Mouse (Mus musculus) limb, embryonic 11.5 days (tissue): ENCODE results near the gene Pitpnb. TPM values are rescaled to one million over a fixed set of nuclear protein-coding genes. Genes with fewer than 3 reads are reported as not detected.

Source experiments
- ATAC-seq: fragments of 200-750 bp; cut with Nextera tagmentation; 2 replicates; pipeline ENCODE4 v1.8.0; 2017; ENCODE audit warnings: low read depth; ENCODE audit not compliant: insufficient number of reproducible peaks, low FRiP score, low TSS enrichment
- DNase-seq: peaks from one replicate; pipeline ENCODE4 v3.0.0-alpha.2; 2015; ENCODE audit warnings: low spot score
- H3K27ac ChIP-seq: fragments of 300-500 bp; sonication (generic); replicated peaks from 2 replicates; pipeline ENCODE4 v1.5.1; 2014; ENCODE audit warnings: low read depth, mild to moderate bottlenecking, low read length
- H3K27me3 ChIP-seq: fragments of 300-500 bp; sonication (generic); 2 replicates; pipeline ENCODE4 v1.6.1; 2014; ENCODE audit warnings: mild to moderate bottlenecking, low read length, mixed read lengths; ENCODE audit not compliant: control insufficient read depth, insufficient read depth
- H3K36me3 ChIP-seq: fragments of 300-500 bp; sonication (generic); 2 replicates; pipeline ENCODE4 v1.6.1; 2014; ENCODE audit warnings: mild to moderate bottlenecking, low read length, moderate library complexity, mixed read lengths; ENCODE audit not compliant: control insufficient read depth, insufficient read depth
- H3K4me1 ChIP-seq: fragments of 300-500 bp; sonication (generic); 2 replicates; pipeline ENCODE4 v1.6.1; 2014; ENCODE audit warnings: low read length, mixed read lengths; ENCODE audit not compliant: control insufficient read depth, insufficient read depth
- H3K4me2 ChIP-seq: fragments of 300-500 bp; sonication (generic); 2 replicates; pipeline ENCODE4 v1.6.1; 2014; ENCODE audit warnings: low read depth, mild to moderate bottlenecking, moderate library complexity; ENCODE audit not compliant: severe bottlenecking
- H3K4me3 ChIP-seq: fragments of 300-500 bp; sonication (generic); 2 replicates; pipeline ENCODE4 v1.5.1; 2014; ENCODE audit warnings: low read depth, low read length
- H3K9ac ChIP-seq: fragments of 300-500 bp; sonication (generic); 2 replicates; pipeline ENCODE4 v1.6.1; 2014; ENCODE audit warnings: mild to moderate bottlenecking, low read length
- H3K9me3 ChIP-seq: fragments of 300-500 bp; sonication (generic); 2 replicates; pipeline ENCODE4 v1.6.1; 2016; ENCODE audit warnings: low read length; ENCODE audit not compliant: control insufficient read depth
- WGBS: fragments of 180-500 bp; shearing (Covaris S2); extraction: QIAGEN DNeasy Blood & Tissue Kit; methylation state at CpG from one replicate; pipeline ENCODE4 v1.1.7; 2014; 5-methylcytosine and 5-hydroxymethylcytosine counted together
- polyA plus RNA-seq: library from polyadenylated mRNA; unstranded; fragments of >200 nt; fragmentation: Nextera tagmentation; extraction: Ambion mirVana; gene quantifications from 2 replicates; pipeline ENCODE4 v1.2.1, GENCODE M21; 2014

The Pitpnb gene
- polyA plus RNA-seq, 1 experiment from 2014 or later, result 131 TPM

DNA sequence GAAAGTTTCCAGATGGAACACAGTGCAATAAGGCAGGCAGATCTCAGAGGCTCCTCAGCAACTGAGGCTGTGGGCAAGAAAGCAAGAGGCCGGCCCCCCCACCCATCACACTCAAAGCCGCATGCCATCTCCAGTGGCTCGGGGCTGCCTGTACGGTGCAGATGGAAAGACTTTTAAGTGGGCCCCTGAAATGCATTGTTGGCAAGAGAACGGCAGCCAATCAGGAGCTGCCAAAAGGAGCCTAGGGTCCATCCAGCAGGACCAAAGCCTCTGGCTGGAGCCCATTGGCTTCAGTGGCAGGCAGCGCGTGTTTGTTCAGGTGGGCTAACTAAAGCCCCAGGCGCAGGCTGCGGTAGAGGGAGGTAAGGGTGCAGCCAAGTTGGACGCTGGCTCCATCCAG lies 65.2 kb downstream of the Pitpnb start:
- no peak overlapping the region for H3K4me2 ChIP-seq
- no peaks in the 10 kb centered on the region for H3K9me3 ChIP-seq
- DNase-seq (no peak), ATAC-seq (peak; percentile 19; the same call in 1 of the 2 replicates)
- no peak overlapping the region for H3K9ac ChIP-seq
- H3K27me3 ChIP-seq, result 0 out of 2 replicates have a peak, but pooled peaks cover 2% of the 10 kb centered on the region
- H3K36me3 ChIP-seq, result no peaks in the 10 kb centered on the region; the same call in 1 of the 2 replicates
- peaks cover 38% of the 10 kb centered on the region for H3K4me1 ChIP-seq
- 46% methylated on average over 10 of the region's 10 CpGs for WGBS
- H3K27ac ChIP-seq, result peak overlapping the region; percentile 45; the same call in 1 of the 2 replicates
- H3K4me3 ChIP-seq, result no peak overlapping the region

DNA sequence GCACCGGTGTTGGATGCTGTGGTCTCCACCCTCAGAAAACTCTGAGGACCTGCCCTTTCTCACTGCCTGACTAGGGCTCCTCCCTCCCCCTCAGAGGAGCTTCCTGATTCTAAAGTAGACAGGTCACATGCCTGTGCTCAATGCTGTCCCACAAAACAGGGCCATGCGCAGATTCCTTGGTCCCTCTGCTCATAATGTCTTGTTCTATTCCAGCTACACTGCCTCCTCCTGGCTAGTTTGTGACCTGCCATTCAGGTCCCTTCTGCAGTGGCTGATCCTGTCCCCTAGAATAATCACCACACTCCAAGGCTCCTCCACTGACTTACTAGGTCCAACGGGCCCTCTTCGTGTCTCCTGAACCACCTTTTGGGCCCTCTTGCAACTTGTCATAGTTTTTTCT lies 65.6 kb downstream of the Pitpnb start:
- H3K4me1 ChIP-seq, result peaks cover 38% of the 10 kb centered on the region
- DNase-seq (no peak), ATAC-seq (no peak)
- no peaks in the 10 kb centered on the region for H3K9me3 ChIP-seq
- no peak overlapping the region for H3K4me2 ChIP-seq
- 0 out of 2 replicates have a peak, but pooled peaks cover 2% of the 10 kb centered on the region for H3K27me3 ChIP-seq
- WGBS, result 68% methylated on average over 4 of the region's 4 CpGs
- H3K4me3 ChIP-seq, result no peak overlapping the region
- no peak overlapping the region for H3K9ac ChIP-seq
- no peaks in the 10 kb centered on the region; the same call in 1 of the 2 replicates for H3K36me3 ChIP-seq
- H3K27ac ChIP-seq, result peak overlapping the region; percentile 45; the same call in 1 of the 2 replicates

DNA sequence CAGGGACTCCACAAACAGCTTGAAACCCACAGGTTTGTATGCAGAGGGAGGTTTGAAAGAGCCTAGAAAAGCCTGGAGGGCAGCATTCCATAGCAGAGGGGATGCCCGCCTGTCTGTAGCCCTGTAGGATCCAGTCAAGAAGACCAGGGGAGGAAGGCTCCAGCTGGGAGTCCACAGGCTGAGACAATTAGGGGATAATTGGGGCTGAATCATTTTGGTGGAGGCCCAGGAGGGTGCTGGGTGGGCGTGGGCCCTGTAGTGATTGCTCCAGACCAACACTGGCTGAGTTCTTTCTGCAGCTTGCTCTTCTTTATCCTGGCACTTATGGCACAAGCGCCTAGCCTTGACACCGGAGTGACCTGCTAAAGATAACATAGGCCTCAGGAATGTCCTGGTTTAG lies 67.9 kb downstream of the Pitpnb start:
- H3K9ac ChIP-seq, result no peak overlapping the region
- H3K27ac ChIP-seq, result no peak overlapping the region
- peaks cover 5% of the 10 kb centered on the region; the same call in 1 of the 2 replicates for H3K27me3 ChIP-seq
- WGBS, result 58% methylated on average over 4 of the region's 4 CpGs
- no peak overlapping the region for H3K4me2 ChIP-seq
- H3K9me3 ChIP-seq, result no peaks in the 10 kb centered on the region
- DNase-seq (no peak), ATAC-seq (no peak)
- H3K4me3 ChIP-seq, result no peak overlapping the region
- peaks cover 28% of the 10 kb centered on the region for H3K4me1 ChIP-seq
- H3K36me3 ChIP-seq, result no peaks in the 10 kb centered on the region

DNA sequence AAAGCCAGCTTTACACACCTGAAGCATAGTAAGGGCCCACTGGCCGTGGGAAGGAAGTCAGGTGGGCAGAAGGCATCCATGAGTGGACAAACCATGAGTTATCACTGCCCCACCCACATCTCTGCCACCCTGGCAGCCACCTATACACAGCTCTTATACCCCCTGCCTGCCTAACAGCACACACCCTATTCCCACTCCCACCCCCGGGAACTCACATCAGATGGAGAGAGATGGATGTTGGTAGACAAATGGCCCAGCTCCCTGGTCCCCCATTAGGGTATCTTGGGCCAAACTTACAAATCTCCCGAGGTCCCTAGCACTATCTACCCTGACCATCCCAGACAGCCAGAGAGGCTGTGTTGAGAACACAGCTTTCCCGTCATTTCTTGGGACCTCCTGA lies 68.7 kb downstream of the Pitpnb start:
- no peak for DNase-seq
- H3K4me1 ChIP-seq, result peaks cover 22% of the 10 kb centered on the region
- WGBS, result 58% methylated on average over 4 of the region's 4 CpGs
- no peak for ATAC-seq
- H3K9ac ChIP-seq, result no peak overlapping the region
- H3K9me3 ChIP-seq, result no peaks in the 10 kb centered on the region
- H3K27ac ChIP-seq, result no peak overlapping the region
- peaks cover 5% of the 10 kb centered on the region; the same call in 1 of the 2 replicates for H3K27me3 ChIP-seq
- H3K4me2 ChIP-seq, result no peak overlapping the region
- no peak overlapping the region for H3K4me3 ChIP-seq
- H3K36me3 ChIP-seq, result no peaks in the 10 kb centered on the region

DNA sequence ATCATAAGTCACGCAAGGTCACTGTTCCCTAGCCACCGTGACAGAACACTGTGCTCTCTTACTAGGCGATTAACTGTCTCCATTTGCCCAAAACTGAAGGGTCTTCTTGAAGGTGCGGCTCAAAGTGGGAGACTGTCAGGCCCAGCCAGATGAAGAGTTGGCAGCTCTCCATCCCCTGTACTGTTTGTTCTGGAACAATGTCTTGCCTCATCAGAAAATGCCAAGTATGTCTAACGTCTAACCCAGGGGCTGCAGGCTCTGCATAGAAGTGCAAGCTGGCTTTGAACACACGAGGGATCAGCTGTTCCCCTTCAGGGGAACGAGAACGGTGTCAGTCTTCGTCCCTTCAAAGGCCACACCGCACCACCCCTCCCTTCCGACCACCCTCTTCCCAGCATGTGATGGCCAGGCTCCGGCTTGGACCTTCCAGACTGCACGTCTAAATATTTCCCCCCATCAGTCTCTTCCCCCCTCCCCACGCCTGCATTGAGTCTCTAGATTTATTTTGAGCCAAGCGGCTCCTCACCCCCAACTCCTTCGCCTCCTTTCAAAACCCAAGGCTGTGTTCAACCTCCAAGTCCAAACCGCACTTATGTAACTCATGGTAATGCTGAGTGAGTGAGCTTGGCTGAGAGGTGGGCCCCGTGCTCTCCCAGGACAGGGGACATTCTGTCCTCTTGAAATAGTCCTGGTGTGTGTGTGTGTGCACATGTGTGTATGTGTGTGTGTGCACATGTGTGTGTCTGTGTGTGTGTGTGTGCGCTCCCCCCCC lies 71.5 kb downstream of the Pitpnb start:
- ATAC-seq (peak; percentile 35; the same call in 1 of the 2 replicates), DNase-seq (no peak)
- H3K9ac ChIP-seq, result no peak overlapping the region; the same call in 1 of the 2 replicates
- H3K4me1 ChIP-seq, result 0 out of 2 replicates have a peak, but pooled peaks cover 2% of the 10 kb centered on the region
- no peaks in the 10 kb centered on the region for H3K9me3 ChIP-seq
- peaks cover 4% of the 10 kb centered on the region; the same call in 1 of the 2 replicates for H3K27me3 ChIP-seq
- 82% methylated on average over 19 of the region's 19 CpGs for WGBS
- no peak overlapping the region for H3K27ac ChIP-seq
- H3K4me2 ChIP-seq, result no peak overlapping the region
- no peak overlapping the region for H3K4me3 ChIP-seq
- no peaks in the 10 kb centered on the region for H3K36me3 ChIP-seq

DNA sequence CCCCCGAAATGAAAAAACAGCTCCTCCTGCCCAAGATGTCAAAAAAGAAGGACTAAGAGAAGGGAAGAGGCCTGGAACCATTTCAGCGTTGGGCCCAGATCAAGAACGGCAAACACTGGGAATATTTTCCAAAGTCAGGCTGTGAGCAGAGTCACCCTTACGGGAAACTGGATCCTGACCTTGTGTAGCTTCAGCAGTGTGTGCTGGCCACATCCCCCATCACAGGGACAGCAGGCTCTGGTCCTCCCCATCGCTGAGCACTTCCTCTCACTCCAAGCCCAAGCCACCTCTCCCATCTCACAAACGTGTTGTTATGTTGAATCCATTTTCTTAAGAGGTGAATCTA lies 72.1 kb downstream of the Pitpnb start:
- 91% methylated on average over 5 of the region's 6 CpGs for WGBS
- ATAC-seq, result no peak
- 0 out of 2 replicates have a peak, but pooled peaks cover 2% of the 10 kb centered on the region for H3K4me1 ChIP-seq

DNA sequence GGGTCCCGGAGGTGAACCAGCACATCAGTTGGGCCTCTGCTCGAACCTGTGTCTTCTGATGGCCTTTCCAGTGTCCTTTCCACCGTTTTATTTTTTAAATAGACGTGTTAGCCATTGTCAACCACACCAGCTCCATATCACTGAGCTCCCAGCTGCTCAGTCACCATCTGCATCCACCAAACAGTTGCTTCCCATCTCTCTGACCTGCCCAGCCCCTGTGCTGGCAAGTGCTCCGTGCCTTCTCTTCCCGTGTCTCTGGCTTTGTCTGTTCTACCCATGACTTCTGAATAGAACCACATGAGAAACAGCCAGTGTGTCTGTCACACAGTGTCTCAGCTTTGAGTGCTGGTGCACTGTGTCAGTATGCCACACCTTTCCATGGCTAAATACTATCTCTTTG lies 74.2 kb downstream of the Pitpnb start:
- Histone ChIP-seq H3K9ac (no peak overlapping the region), H3K9me3 (no peaks in the 10 kb centered on the region), H3K4me3 (no peak overlapping the region), H3K4me1 (peaks cover 18% of the 10 kb centered on the region), H3K4me2 (no peak overlapping the region), H3K36me3 (no peaks in the 10 kb centered on the region), H3K27me3 (peaks cover 8% of the 10 kb centered on the region), H3K27ac (no peak overlapping the region)
- no peak for DNase-seq
- no peak for ATAC-seq
- WGBS, result 66% methylated on average over 6 of the region's 6 CpGs

More for the DNA sequence above, 72.1 kb downstream of the Pitpnb start:
- Histone ChIP-seq H3K9me3 (no peaks in the 10 kb centered on the region), H3K9ac (no peak overlapping the region), H3K27me3 (peaks cover 3% of the 10 kb centered on the region; the same call in 1 of the 2 replicates), H3K4me3 (no peak overlapping the region), H3K36me3 (no peaks in the 10 kb centered on the region), H3K27ac (no peak overlapping the region), H3K4me2 (no peak overlapping the region)
- no peak for DNase-seq

DNA sequence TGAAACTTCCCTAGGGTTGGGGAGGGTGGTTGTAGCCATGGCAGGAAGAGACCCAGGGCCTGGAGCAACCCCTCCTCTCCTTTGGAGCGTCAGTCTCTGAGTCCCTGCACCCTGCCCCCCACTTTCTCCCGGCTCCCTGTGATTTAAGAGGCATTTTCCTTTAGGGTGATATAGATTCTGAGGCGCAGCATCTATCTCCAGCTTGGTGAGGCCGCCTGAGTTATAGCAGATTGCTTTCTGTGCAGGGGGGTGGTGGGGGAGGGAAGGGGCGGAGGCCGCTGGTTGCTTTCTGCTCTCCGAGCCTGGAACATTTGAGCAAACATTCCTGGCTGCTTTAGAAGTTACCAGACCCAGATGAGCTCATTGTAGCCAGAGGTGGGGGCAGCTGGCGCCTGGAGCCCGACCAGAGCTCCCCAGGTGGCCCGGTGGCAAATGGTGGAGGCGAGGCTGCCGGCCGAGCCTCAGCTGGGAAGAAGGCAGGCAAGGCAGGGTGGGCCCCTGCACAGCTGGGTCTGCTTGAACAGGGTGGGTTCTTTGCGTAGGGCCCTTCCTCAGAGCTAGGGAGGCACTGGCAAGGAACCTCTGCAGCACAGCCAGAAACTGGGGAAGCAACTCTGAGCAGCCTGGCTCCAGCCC lies 78.0 kb downstream of the Pitpnb start:
- H3K4me3 ChIP-seq, result no peak overlapping the region
- DNase-seq (peak; percentile 67), ATAC-seq (peak; percentile 69; the same call in 1 of the 2 replicates)
- peaks cover 25% of the 10 kb centered on the region for H3K27me3 ChIP-seq
- 0 out of 2 replicates have a peak overlapping the region, but pooled peaks have one; percentile 32 for H3K9ac ChIP-seq
- H3K4me1 ChIP-seq, result peaks cover 16% of the 10 kb centered on the region
- peak overlapping the region; percentile 18; the same call in 1 of the 2 replicates for H3K4me2 ChIP-seq
- H3K36me3 ChIP-seq, result no peaks in the 10 kb centered on the region
- H3K9me3 ChIP-seq, result no peaks in the 10 kb centered on the region
- WGBS, result 2% methylated on average over 14 of the region's 14 CpGs
- H3K27ac ChIP-seq, result peak overlapping the region; percentile 43
